Mouse (Mus musculus) cerebellum, adult 2 months (tissue): Measurements from ENCODE around the gene Rgp1.

Experiments
- CTCF ChIP-seq: fragments of 200-500 bp; IDR thresholded peaks from 2 replicates; pipeline ENCODE4 v1.5.1; 2011; ENCODE audit warnings: low read depth, mild to moderate bottlenecking, control low read depth, low read length, moderate library complexity, borderline replicate concordance; ENCODE audit not compliant: insufficient read depth
- POLR2A ChIP-seq: fragments of 200-500 bp; IDR thresholded peaks from 2 replicates; pipeline ENCODE4 v1.6.1; 2011; ENCODE audit warnings: low read length, control low read depth, borderline replicate concordance; ENCODE audit not compliant: insufficient read depth

- TF ChIP-seq CTCF (no peak), POLR2A (no peak)
These were observed 25.6 kb downstream of the Rgp1 start for GRCm38 (mm10) chr4:43604099-43604498.
